ENCODE assay signal across 12 mouse cellular contexts in the genomic region with DNA sequence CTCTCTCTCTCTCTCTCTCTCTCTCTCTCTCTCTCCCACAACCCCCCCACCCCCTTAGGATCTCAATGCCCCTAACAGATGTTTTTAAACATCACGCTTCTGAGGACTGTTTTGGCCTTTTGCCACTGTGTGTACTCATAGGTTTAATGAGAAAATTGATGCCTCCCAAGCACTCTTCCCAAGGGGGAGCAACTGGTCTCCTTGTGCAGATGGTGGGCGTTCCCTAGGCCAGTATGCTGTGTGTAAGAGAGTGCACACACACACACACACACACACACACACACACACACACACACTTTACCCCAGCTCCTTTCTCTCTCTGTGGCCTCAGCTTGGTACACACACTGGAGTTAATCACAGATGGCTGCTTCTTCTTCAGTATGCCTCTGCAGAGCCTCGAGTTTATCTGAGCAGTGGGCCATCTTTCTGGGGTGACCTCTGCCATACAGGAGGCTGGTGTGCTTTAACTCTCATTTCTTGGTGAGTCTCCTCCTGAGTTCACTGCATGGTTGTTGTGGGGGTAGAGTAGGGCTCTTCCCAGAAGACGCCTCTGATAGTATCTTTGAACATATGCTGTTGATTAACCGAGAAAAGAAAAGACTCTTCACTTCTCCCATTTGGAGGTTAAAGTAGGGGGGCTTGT.
DNase-seq lines count a peak whose midpoint lies in the region; ATAC-seq lines count a peak whose summit lies in the region.
"Had no signal": no experiment of that assay in that cellular context is flagged by ENCODE, and none has a peak within 500 bp of the region (broad histone marks: within the 10 kb centered on the region; RNA-seq: fewer than 3 reads in every experiment).

No protein-coding gene starts in this region.

- H3K27ac ChIP-seq in lung, embryonic 15.5 days: no peak overlapping the region
- no peak overlapping the region for H3K27ac ChIP-seq in forebrain, embryonic 14.5 days (ENCODE audit: low read depth, low read length)
- H3K27ac ChIP-seq in neural tube, embryonic 14.5 days (ENCODE audit: low read depth, low read length): no peak overlapping the region
- H3K27ac ChIP-seq: layer of hippocampus, adult 2 months; macrophage had no signal

- peak; percentile 53 for ATAC-seq in lung, embryonic 15.5 days (ENCODE audit: borderline replicate concordance, extremely low read depth, low FRiP score, low TSS enrichment)
- peak; percentile 66 for ATAC-seq in forebrain, embryonic 14.5 days
- ATAC-seq in neural tube, embryonic 14.5 days (ENCODE audit: low read depth): peak; percentile 74
- no peak for ATAC-seq in cerebellum, adult (ENCODE audit: insufficient number of reproducible peaks, low FRiP score, low TSS enrichment)

- 51% methylated on average over 5 of the region's 5 CpGs for WGBS in lung, embryonic 15.5 days
- 60% methylated on average over 5 of the region's 5 CpGs for WGBS in forebrain, embryonic 14.5 days
- WGBS in neural tube, embryonic 14.5 days: 47% methylated on average over 5 of the region's 5 CpGs

- H3K9me3 ChIP-seq in lung, embryonic 15.5 days: no peaks in the 10 kb centered on the region
- H3K9me3 ChIP-seq in forebrain, embryonic 14.5 days (replicated peaks; ENCODE audit: control insufficient read depth, low read length): no peaks in the 10 kb centered on the region
- H3K9me3 ChIP-seq in neural tube, embryonic 14.5 days (ENCODE audit: control insufficient read depth, low read length): no peaks in the 10 kb centered on the region

- no peaks in the 10 kb centered on the region for H3K27me3 ChIP-seq in lung, embryonic 15.5 days
- no peaks in the 10 kb centered on the region for H3K27me3 ChIP-seq in forebrain, embryonic 14.5 days (replicated peaks; ENCODE audit: control insufficient read depth, insufficient read depth, low read length)
- no peaks in the 10 kb centered on the region for H3K27me3 ChIP-seq in neural tube, embryonic 14.5 days (ENCODE audit: control insufficient read depth, insufficient read depth, low read length)

- H3K4me2 ChIP-seq in lung, embryonic 15.5 days: no peak overlapping the region
- no peak overlapping the region for H3K4me2 ChIP-seq in forebrain, embryonic 14.5 days (ENCODE audit: low read length)
- no peak overlapping the region for H3K4me2 ChIP-seq in neural tube, embryonic 14.5 days (ENCODE audit: low read depth, low read length)

- H3K4me1 ChIP-seq in lung, embryonic 15.5 days: no peaks in the 10 kb centered on the region
- no peaks in the 10 kb centered on the region for H3K4me1 ChIP-seq in forebrain, embryonic 14.5 days (ENCODE audit: control insufficient read depth, insufficient read depth, low read length)
- H3K4me1 ChIP-seq in neural tube, embryonic 14.5 days (ENCODE audit: control insufficient read depth, insufficient read depth, low read length): no peaks in the 10 kb centered on the region

- H3K36me3 ChIP-seq in lung, embryonic 15.5 days: no peaks in the 10 kb centered on the region
- H3K36me3 ChIP-seq in forebrain, embryonic 14.5 days (ENCODE audit: control insufficient read depth, insufficient read depth, low read length): no peaks in the 10 kb centered on the region
- H3K36me3 ChIP-seq in neural tube, embryonic 14.5 days (ENCODE audit: control insufficient read depth, insufficient read depth, low read length): no peaks in the 10 kb centered on the region

- DNase-seq in embryo, embryonic 11 days: peak; percentile 37
- DNase-seq in embryo, embryonic 10 days (ENCODE audit: low spot score): no peak
- no peak for DNase-seq in lung, postnatal 14 days
- peak; percentile 42 for DNase-seq in forebrain, embryonic 14.5 days (ENCODE audit: low spot score)
- no peak for DNase-seq in layer of hippocampus, adult 11-12 months (ENCODE audit: low spot score)
- DNase-seq: liver; thymus, adult 2 months had no signal

- no peak overlapping the region for H3K9ac ChIP-seq in lung, embryonic 15.5 days
- H3K9ac ChIP-seq in forebrain, embryonic 14.5 days (ENCODE audit: low read length): no peak overlapping the region
- no peak overlapping the region for H3K9ac ChIP-seq in neural tube, embryonic 14.5 days (replicated peaks; ENCODE audit: low read depth, low read length)

- H3K4me3 ChIP-seq in lung, embryonic 15.5 days: no peak overlapping the region
- no peak overlapping the region for H3K4me3 ChIP-seq in forebrain, embryonic 14.5 days (ENCODE audit: low read depth, low read length)
- no peak overlapping the region for H3K4me3 ChIP-seq in neural tube, embryonic 14.5 days (ENCODE audit: low read depth, low read length)
- H3K4me3 ChIP-seq: layer of hippocampus, adult 2 months had no signal

Comparison
In these comparisons a context has a peak if more than half of its experiments do, and no peak if none do; other contexts are left out.
1. DNase-seq: peak in embryo, embryonic 11 days (single experiment) and forebrain, embryonic 14.5 days (single experiment); none in embryo, embryonic 10 days (single experiment), lung, postnatal 14 days (single experiment) and layer of hippocampus, adult 11-12 months (single experiment).